Mouse (Mus musculus): ENCODE data around the gene Bicral.

Gene Bicral

DNA sequence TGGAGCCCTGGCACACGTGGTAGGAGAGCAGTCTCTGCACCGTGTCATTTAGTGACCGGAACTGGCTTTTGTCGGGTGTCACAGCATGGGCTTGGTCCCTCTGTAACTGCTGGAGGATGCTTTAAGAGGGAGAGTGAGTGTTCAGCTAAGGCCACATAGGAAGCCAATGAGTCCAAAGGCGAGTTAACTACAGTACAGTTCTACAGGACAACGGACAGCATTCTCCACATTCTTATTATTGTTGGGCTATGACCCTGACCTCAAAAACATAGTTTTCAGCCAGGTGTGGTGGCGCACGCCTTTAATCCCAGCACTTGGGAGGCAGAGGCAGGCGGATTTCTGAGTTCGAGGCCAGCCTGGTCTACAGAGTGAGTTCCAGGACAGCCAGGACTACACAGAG, 49.9 kb downstream of the Bicral start:
- in situ Hi-C loops (cut with MboI, MseI), result no loop called here

DNA sequence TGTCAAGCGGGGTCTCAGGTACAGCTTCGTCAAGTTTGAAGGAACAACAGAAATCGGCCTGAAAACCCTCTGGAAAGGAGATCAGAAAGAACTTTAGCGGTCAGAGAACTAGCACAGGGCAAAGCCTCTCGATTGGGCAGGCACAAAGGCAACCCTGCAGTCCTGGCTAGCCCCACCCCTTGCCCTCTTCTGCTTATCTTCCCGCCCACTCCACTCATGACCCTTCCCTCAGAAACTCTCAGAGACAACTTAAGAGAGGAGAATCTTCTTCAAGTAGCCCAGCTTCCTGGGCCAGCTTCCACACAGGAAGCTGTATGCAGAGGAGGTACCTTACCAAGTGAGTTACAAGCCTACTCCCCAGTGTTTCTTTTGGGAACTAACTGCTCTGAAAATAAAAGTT, 56.5 kb downstream of the Bicral start:
- in situ Hi-C loops (cut with MboI, MseI), result no loop called here

DNA sequence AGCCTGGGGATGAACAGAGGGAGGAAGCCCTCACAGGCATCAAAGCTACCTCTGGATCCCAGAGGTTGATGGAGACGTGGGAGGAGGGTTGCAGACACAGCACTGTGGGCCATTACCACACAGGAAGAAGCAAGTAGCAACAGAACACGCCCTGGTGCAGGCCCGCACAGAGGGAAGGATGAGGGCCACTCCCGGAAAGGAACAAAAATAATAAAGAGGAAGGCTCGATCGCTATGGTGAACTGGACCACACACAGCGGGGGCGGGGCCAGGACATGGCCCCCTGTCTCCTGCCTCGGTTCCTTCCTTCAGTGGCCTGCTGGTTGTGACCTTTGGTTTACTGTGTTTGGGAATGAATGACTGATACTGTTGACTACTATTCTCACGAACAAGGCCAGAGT, 58.6 kb downstream of the Bicral start:
- in situ Hi-C loops (cut with MboI, MseI), result no loop called here

DNA sequence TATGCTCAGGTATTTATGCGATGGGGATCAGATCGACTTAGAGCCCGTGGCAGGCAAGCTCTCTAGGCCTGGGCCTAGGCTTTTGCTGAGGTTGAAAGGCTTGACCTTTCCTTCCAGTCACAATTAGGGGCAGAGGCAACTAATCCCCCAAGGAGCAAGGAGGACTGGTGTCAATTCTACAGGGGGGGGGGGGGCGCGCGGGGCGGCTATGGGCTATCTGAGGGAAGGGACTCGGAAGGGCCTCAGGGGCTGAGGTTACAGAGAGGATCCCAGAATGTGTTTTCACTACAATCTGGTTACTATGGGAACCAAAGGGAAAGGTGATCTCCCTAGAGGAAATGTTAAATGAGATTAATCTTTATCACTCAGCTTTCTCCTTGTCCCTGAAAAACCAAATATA, 60.9 kb downstream of the Bicral start:
- in situ Hi-C loops (cut with MboI, MseI), result no loop called here

DNA sequence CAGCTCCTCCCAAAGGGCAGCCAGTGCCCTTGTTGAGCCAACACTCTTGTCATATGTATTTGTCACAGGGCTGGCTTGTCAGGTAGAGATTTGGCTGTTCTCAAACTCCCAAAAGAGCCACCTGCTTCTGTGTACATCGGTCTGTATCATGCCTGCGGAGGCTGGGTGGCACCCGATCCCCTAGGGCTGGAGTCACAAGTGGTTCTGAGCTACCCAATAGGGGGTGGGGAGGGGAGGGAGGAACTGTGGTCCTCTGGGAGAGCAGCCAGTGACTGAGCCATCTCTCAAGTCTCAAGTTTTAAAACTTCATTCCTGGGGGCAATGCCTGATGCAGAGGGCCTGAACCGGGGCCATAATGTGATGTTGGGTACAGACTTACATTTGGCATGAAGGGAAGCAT, 61.5 kb downstream of the Bicral start:
- in situ Hi-C loops (cut with MboI, MseI), result no loop called here

DNA sequence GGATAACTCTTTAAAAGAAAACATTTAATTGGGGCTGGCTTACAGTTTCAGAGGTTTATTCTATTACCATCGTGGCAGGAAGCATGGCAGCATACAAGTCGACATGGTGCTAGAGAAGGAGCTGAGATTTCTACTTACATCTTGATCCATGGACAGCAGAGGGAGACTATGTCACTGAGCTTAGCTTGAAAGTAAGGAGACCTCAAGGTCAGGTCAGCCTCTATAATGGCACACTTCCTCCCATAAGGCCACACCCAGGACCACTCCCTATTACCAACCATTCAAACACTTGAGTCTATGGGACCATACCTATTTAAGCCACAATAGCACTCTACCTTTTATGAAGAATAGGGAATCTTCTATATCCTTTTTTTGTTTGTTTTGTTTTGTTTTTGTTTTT, 65.3 kb downstream of the Bicral start:
- in situ Hi-C loops (cut with MboI, MseI), result loop anchor here in 1 of 2 experiments (5.0 kb wide), 1 partner anchor 49 kb away; no protein-coding TSS in a partner anchor

DNA sequence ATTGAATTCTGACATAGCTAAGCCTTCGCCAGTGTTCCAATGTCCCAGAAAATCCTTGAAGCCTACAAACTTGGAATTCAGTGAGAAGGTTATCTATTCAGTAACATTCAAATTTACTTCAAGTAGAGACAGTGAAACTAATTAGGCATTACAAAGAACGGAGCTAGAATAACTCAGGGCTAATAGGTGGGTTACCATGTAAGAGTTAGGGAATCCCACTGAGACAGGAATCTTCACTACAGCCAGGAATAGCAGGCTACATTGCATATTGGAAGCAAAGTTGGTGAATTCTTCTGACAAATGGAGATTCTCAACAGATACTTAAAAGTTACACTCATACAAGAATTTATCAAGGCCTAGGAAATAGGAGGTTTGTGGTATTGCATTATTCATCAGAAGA, 70.3 kb downstream of the Bicral start:
- in situ Hi-C loops (cut with MboI, MseI), result loop anchor here in 1 of 2 experiments (5.0 kb wide), 1 partner anchor 94 kb away; no protein-coding TSS in a partner anchor

DNA sequence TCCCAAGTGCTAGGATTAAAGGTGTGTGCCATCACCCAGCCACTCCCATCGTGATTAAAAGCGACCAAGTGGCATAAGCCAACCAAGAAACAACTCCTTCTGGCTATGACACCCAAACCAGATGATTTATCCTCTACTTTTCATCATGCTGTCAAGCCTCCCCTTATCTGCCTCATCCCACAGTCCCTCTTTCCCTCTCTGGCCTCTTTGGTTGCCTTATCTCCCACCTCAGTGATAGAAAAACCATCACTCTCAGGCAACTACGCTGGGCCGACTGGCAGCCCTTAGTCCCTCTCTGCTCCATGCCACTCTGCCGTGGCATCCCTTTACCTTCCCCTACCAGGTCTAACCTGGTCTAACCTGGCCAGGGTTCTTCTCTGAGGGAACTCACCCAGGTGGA, 71.3 kb downstream of the Bicral start:
- in situ Hi-C loops (cut with MboI, MseI), result loop anchor here in 1 of 2 experiments (5.0 kb wide), 1 partner anchor 95 kb away; no protein-coding TSS in a partner anchor

DNA sequence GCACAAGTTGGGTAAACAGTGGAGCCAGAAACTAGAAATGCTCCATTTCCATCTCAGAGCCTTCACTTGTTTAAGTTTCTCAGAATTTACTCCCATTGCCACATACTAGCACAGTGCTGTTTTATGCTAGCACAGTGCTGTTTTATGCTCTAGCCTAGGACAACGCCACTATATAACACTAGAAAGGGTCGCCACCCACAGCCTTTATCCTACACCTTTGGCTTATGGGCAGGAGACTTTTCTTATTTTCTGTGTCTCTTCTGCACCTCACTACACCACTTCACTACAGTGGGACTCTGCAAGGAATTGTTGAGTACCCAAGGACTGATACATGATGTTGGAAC, 75.1 kb downstream of the Bicral start:
- in situ Hi-C loops (cut with MboI, MseI), result no loop called here

DNA sequence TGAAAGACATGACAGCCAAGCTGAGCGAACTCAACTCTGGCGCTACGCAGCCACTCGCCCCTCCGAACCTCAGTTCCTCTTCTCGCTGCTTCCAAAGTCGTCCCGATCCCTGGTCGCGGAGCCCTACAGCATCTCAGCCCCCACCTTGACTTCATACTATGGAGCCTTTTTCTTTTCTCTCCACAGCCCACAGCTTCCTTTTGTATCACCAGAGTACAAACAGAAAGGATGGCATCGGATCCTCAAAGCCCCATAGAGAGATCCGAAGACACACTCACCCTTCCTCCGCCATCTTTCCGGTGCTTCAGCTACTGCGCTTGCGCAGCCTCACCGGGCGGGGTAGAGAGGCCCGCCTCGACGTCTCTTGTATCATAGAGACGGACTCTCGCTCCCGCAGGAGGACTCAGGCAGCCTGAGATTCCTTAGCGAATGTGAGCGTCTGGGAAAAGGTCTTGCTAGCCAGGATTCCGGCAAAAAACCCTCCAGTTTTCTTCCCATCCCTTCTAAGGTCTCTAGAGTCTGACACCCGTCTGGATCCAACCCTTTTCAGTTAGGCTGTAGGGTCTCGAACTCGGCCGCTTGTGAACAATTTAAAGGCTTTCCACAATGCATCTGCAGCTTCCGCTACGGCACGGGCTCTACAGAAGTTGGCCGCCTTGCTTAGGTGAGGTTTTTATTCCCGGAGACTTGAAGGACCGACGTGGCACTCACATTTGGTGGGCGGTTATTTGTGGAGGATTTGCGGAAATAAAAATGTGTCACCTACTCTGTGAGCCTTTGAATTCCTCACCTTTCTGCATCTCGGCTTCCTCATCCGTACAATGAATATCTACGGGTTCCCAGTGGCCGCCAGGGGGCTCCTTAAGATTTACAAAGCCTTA, 75.7 kb downstream of the Bicral start, which contains the start of gene Rpl7l1:
Gene Rpl7l1 (minus strand): TSS at position 332 of the 881 bp plus-strand sequence.
- in situ Hi-C loops (cut with MboI, MseI), result no loop called here

DNA sequence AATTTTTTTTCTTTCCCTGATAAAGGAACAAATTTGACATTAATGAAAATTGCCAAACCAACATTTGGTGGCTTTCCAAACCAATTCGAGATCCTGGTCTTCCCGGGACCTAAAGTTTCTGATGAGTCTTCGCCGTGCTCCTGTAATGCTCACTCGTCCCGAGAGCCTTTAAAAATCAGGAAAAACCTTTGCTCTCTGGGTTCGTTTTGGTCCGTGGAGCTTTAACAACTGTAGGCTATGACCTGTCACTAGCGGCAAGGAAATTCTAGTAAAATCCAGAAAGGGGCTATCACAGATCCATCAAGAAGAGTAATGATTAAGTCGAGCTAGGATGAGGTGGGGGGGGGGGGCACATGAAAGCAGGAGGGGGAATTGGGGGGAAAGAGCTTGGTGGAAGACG, 76.4 kb downstream of the Bicral start:
- in situ Hi-C loops (cut with MboI, MseI), result no loop called here

DNA sequence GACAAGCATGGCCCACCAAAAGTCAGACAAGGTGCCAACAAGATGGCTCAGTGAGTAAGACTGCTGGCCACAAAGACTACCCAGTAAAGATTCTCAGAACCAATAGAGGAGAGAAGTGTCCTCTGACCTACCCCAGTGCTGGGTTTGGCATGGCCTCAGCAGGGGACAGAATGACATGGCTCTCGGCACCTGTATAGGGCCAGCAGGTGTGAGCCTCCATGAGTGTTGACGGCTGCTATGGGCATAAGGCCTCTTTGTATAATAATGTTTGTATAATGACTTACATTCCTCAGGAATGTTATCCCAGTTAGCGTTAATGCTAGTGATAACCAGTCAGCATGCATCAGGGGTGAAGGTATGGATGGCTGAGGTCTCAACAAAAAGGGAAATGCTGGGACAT, 82.2 kb downstream of the Bicral start:
- in situ Hi-C loops (cut with MboI, MseI), result loop anchor here in 1 of 2 experiments (10.0 kb wide), 1 partner anchor 1259 kb away; the partner anchor contains the start of gene 1700122O11Rik

DNA sequence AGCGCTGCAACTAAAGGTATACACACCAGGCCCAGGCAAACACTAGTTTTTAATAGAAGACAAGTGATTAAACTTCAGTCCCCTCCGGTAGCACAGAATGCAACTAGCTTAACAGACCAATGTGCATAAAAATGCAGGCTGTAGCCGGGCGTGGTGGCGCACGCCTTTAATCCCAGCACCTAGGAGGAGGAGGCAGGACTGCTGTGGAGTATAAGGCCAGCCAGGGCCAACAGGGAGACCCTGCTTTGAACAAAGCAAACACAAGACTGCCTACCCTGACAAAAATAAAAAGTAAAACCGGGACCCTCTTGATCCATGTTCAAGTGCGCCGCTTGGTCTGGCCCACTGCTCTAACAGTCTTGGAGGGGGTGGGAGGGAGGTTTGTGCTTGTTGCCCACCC, 83.2 kb downstream of the Bicral start:
- in situ Hi-C loops (cut with MboI, MseI), result loop anchor here in 1 of 2 experiments (10.0 kb wide), 1 partner anchor 1260 kb away; the partner anchor contains the start of gene 1700122O11Rik

DNA sequence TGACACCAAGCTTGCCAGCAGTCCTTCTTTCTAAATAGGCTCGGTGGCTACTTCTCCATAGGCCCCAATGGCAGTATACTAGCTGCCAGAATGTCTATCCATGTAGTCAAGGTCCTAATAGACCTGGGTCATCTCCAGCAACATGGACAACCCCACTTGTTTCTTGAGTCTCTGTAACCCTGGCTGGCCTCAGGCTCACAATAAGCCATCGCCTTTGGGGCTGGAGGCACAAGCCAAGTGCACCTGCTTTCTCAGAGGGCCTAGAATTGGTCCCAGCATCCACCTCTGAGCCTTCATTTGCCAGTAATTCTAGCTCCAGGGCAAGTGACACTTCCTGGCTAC, 84.2 kb downstream of the Bicral start:
- in situ Hi-C loops (cut with MboI, MseI), result loop anchor here (5.0 to 10.0 kb wide), 2 partner anchors 108 to 1261 kb away; partner anchors contain the start of gene 1700122O11Rik (in 1 of the 2)

DNA sequence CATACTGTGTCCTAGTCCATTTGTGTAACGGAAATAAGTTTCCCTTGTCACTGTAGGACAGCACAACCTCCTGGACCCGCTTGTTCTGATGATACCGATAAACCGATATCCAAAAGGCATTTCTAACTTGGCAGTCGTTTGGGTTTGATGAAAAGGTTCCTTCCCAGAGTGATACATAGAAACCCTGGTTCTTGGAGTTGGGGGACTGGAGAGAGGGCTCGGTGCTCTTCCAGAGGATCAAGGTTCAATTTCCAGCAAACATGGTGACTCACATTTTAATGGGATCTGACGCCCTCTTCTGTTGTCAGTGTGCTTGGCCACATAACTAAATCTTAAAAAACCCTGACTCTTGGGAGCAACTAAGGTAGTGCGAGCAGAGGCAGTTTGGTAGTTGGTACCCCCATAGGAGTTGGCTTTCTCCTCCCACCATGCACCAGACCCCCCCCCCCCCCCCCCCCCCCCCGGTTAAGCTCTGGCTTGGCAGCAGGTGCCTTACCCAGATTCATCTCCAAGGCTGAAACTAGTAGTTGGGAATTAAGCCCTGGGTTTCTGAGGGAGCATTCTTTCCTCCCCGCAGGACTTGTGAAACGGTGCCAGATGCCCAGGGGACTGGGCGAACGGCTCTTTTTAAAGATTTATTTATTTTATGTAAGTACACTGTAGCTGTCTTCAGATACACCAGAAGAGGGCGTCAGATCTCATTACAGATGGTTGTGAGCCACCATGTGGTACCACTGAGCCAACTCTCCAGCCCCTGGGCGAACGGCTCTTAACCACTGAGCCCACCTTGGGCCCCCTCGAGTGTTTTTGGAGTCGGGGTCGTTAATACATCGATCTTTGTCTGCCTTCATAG, 84.8 kb downstream of the Bicral start:
- in situ Hi-C loops (cut with MboI, MseI), result loop anchor here (5.0 to 10.0 kb wide), 2 partner anchors 109 to 1261 kb away; partner anchors contain the start of gene 1700122O11Rik (in 1 of the 2)

DNA sequence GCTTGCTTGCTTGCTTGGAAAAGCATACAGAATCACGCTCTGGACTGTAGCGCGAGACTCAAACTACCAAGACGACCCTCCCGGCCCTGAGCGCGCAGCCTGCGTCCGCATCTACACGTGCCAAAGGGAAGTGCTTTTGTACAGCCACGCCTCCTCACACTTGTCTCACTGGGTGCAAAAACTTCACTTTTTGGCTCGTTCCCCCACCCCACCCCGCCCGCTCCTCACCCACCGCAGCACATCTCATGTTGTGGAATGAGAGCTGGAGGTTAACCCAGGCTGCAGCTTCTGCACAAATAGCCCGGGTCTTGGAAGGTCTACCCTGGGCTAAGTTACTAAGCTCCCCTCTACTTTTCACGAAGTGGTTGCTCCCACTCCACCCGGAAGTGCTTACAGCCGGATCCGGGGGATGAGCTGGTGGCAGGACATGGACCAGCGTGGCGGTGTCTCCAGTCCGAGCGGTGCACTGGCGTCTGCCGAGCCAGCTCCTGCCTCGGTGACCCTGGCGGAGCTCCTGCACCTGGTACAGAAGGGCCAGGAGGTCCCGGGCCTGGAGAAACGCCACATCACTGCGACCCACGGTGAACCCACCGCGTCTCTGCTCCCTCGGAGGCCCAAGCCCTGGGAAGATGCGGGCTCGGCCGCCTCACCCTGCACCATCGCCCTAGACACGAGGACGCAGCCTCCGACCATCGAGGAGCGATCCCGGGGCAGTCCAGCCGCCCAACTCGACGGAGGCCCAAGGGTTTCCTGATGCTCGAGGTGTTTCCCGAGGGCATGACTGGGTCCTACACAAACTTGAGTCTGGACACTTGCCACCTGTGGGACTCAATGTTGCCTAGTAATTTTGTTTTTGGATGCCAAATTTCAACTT, 85.6 kb downstream of the Bicral start, which contains the start of gene 2310039H08Rik:
Gene 2310039H08Rik (plus strand): TSS at position 232 of the 874 bp plus-strand sequence.
- in situ Hi-C loops (cut with MboI, MseI), result loop anchor here (5.0 to 10.0 kb wide), 2 partner anchors 110 to 1262 kb away; partner anchors contain the start of gene 1700122O11Rik (in 1 of the 2)

DNA sequence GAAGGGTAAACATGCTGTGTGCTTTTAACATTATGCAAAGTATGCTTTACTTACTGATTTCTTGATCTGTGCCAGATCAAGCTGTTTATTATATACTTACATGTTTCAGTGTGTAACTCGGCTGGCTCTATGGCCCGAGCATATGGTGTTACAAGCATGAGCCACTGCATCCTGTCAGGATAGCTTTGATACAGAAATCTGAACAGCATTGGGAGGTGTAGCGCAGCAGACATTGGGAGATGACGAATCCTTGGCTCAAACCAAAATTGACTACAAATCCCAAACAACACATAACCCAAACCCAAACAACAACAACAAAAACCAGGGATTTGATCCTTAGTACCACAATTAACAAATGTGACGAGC, 86.3 kb downstream of the Bicral start:
- in situ Hi-C loops (cut with MboI, MseI), result loop anchor here (5.0 to 10.0 kb wide), 2 partner anchors 110 to 1263 kb away; partner anchors contain the start of gene 1700122O11Rik (in 1 of the 2)

DNA sequence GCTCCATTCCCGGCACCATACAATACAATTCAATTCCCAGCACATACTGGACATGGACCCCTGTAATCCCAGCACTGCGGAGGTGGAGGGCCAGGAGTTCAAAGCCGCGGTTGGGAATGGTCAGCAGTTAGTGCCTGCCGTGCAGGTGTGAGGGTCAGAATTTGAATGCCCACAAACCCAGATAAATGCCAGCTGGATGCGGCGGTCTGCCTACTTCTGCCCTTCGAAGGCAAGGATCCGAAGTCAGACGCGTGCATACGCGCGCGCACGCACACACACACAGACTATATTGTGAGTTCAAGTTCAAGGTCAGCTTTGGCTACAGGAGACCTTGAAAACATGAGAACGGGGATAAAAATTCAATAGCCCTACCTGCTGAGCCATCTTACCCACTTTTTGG, 86.7 kb downstream of the Bicral start:
- in situ Hi-C loops (cut with MboI, MseI), result loop anchor here (5.0 to 10.0 kb wide), 2 partner anchors 111 to 1263 kb away; partner anchors contain the start of gene 1700122O11Rik (in 1 of the 2)

DNA sequence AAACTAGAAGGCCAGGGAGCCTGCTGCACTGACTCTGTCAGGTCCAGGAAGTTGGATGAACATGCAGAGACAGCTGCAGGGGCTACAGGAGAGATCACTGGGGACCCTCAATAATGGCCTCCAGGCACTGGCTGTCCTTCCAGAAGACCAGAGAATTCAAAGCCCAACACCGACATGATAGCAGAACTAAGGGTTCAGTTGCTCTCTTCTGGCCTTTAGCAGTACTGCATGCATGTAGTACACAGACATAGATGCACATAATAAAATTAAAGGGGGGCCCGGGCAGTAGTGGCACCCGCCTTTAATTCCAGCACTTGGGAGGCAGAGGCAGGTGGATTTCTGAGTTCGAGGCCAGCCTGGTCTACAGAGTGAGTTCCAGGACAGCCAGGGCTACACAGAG, 87.3 kb downstream of the Bicral start:
- in situ Hi-C loops (cut with MboI, MseI), result loop anchor here (5.0 to 10.0 kb wide), 2 partner anchors 111 to 1264 kb away; partner anchors contain the start of gene 1700122O11Rik (in 1 of the 2)

DNA sequence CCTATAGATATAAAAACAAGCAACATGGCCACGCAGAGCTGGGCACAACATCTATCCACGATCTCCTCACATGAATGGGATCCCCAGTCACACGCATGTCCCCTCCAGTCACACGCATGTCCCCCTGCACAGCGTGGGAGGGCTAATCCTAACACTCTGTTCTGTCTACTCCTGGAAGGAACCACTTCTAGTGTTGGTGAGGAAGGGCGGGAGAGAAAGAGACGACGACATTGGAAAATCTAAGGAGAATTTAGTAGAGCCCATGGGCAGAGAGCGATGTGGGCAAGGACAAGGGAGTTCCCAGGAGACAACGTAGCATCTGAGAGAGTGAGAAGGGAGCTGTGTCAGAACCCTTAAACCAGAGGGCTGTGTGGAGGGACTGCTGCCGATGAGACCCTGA, 87.7 kb downstream of the Bicral start:
- in situ Hi-C loops (cut with MboI, MseI), result loop anchor here (5.0 to 10.0 kb wide), 2 partner anchors 112 to 1264 kb away; partner anchors contain the start of gene 1700122O11Rik (in 1 of the 2)

Measured in T-helper 17 cell (primary cell).